Mouse (Mus musculus) sigmoid colon, adult 10 weeks (tissue): ENCODE results near the gene Gm20736. TPM values are rescaled to one million over a fixed set of nuclear protein-coding genes. Genes with fewer than 3 reads are reported as not detected.

ENCODE experiments used
- polyA plus RNA-seq: library from polyadenylated mRNA; stranded (reverse); fragments of 350-450 nt; fragmentation: Illumina TruSeq; extraction: RNeasy Lipid Tissue Mini Kit (QIAGEN cat#74804); gene quantifications from one replicate; pipeline ENCODE4 v1.2.3, GENCODE M21; 2014; ENCODE audit warnings: low read depth, low replicate concordance

Gm20736 gene
- not detected for polyA plus RNA-seq

GRCm38 (mm10) chrY:65377390-65377789 is at the start of gene Gm20736:
Gene Gm20736 (plus strand): TSS chrY:65377690.

Other genes starting within 250 kb of the Gm20736 start
- gene Gm20924, start 170.2 kb upstream of the Gm20736 start, polyA plus RNA-seq, result not detected